Mouse (Mus musculus) spleen, postnatal 14 days (tissue): ENCODE measurements around the gene Pkd2l1.

ENCODE experiments used
- DNase-seq, 2 experiments: peaks; one replicate each; pipeline ENCODE4 v3.0.0; 2021 to 2022; ENCODE audit warnings: low spot score in 2 of 2

Pkd2l1 gene

GRCm38 (mm10) chr19:44106831-44107660 is 85.2 kb downstream of the Pkd2l1 start, which contains the start of gene Chuk:
Chuk (minus strand) TSS chr19:44107480.
- peak; percentile 90 to 96 for DNase-seq

- no peak for DNase-seq
These were observed 87.8 kb downstream of the Pkd2l1 start for GRCm38 (mm10) chr19:44104393-44104792.

DNA sequence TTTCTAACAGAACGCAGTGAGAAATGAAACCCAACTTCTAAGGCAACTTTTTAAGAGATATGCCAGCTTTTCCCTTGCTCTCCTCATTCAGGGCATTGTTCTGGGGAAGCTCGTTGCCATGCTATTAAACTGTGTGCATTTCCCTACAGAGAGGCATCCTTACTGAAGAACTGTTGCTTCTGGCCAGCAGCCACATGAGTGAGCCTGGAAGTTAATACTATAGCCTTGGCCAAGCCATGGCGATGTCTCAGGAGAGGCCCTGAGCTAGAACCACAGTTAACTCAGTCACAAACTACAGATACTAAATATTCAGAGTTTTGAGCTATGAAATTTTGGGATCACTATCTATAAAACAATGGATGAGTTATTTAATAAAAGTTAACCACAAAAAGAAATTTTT is 89.2 kb downstream of the Pkd2l1 start:
- DNase-seq: no peak

DNA sequence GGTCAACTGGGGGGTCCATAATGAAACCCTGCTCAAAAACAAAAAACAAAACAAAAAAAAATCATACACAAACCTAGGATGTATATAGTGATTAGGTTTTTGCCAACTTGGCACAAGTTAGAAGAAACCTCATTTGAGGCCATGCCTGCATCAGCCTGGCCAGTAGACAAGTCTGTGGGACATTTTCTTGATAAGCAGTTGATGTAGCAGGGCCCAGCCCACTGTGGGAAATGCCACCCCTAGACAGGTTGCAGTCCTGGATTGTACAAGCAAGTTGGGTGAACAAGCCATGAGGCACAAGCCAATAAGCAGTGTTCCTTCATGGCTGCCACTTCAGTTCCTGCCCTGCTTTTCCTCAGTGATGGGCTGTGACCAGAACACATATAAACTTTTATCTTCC is 91.4 kb downstream of the Pkd2l1 start:
- no peak for DNase-seq
